Mouse (Mus musculus) gastrocnemius, adult 2 months (tissue): ENCODE measurements around the gene Olfr1348. TPM values are rescaled to one million over a fixed set of nuclear protein-coding genes. Genes with fewer than 3 reads are reported as not detected.
"Not testable (repeated sequence)": the region's sequence is repeated elsewhere in the genome, so short reads cannot be mapped to it uniquely, and the experiment has no call there.

Experiments used
- DNase-seq: peaks from one replicate; pipeline ENCODE4 v3.0.0; 2022
- H3K27ac ChIP-seq: fragments of 200-600 bp; 2 replicates; pipeline ENCODE4 v1.8.1; 2022; ENCODE audit warnings: mild to moderate bottlenecking
- H3K4me3 ChIP-seq: fragments of 200-600 bp; 2 replicates; pipeline ENCODE4 v1.8.1; 2022; ENCODE audit warnings: mild to moderate bottlenecking, moderate library complexity
- CTCF ChIP-seq: fragments of 200-600 bp; IDR thresholded peaks from 2 replicates; pipeline ENCODE4 v1.8.1; 2022; ENCODE audit warnings: antibody characterized with exemption, mild to moderate bottlenecking, moderate library complexity
- intact Hi-C: fragments of 180-260 bp; cut with DNase I; formaldehyde crosslinking; loops from one replicate; pipeline ENCODE4 v1.15.1; 2025
- long read RNA-seq, 2 experiments: library from polyadenylated mRNA; stranded (forward); transcript quantifications; one replicate each; pipeline ENCODE4 v2.0.0; 2021
- total RNA-seq, 2 experiments: library from RNA; stranded (reverse); gene quantifications; 2 replicates each; pipeline ENCODE4 v1.2.3; 2021

Olfr1348 gene
- not detected for total RNA-seq
- long read RNA-seq, experiment 1 = 0 reads
- long read RNA-seq, experiment 2 = 0 reads

GRCm38 (mm10) chr7:6508648-6509047, at the start of gene Olfr1348:
TSS of gene Olfr1348 (minus strand) at chr7:6508748.
- no peak within 1 kb of the TSS for H3K4me3 ChIP-seq
- no peak for DNase-seq
- no peak within 1 kb of the TSS for H3K27ac ChIP-seq
- intact Hi-C loops = loop anchor here (5.0 kb wide), 1 partner anchor 374 kb away; no protein-coding TSS in a partner anchor
- no peak for TF ChIP-seq CTCF

- no peak overlapping the region for H3K4me3 ChIP-seq
- peak; percentile 31 for TF ChIP-seq CTCF
- DNase-seq = no peak
- intact Hi-C loops = no loop called here
- H3K27ac ChIP-seq = no peak overlapping the region
Observed at GRCm38 (mm10) chr7:6526141-6526540, 17.6 kb upstream of the Olfr1348 start.

- intact Hi-C loops = no loop called here
- DNase-seq = no peak
- no peak overlapping the region for H3K27ac ChIP-seq
- no peak overlapping the region for H3K4me3 ChIP-seq
- TF ChIP-seq CTCF = no peak
Observed at GRCm38 (mm10) chr7:6525001-6525400, 16.5 kb upstream of the Olfr1348 start.

- no peak for TF ChIP-seq CTCF
- intact Hi-C loops = no loop called here
- Histone ChIP-seq H3K4me3 (no peak within 1 kb of the TSS), H3K27ac (no peak within 1 kb of the TSS)
- DNase-seq = no peak
Observed at GRCm38 (mm10) chr7:6522850-6523249, 14.3 kb upstream of the Olfr1348 start, which contains the start of gene Olfr1349. TSS of gene Olfr1349 (minus strand) at chr7:6522950.

- TF ChIP-seq CTCF = no peak
- Histone ChIP-seq H3K4me3 (no peak overlapping the region), H3K27ac (no peak overlapping the region)
- intact Hi-C loops = no loop called here
- no peak for DNase-seq
Observed at GRCm38 (mm10) chr7:6521666-6522065, 13.1 kb upstream of the Olfr1348 start.

GRCm38 (mm10) chr7:6499655-6500054, 8.9 kb downstream of the Olfr1348 start, which contains the start of gene Olfr1347:
TSS of gene Olfr1347 (minus strand) at chr7:6499755.
- Histone ChIP-seq H3K4me3 (no peak within 1 kb of the TSS), H3K27ac (no peak within 1 kb of the TSS)
- intact Hi-C loops = no loop called here
- TF ChIP-seq CTCF = no peak
- DNase-seq = no peak

GRCm38 (mm10) chr7:6486841-6487240, 21.7 kb downstream of the Olfr1348 start, which contains the start of gene Olfr5:
TSS of gene Olfr5 (minus strand) at chr7:6486941.
- intact Hi-C loops = no loop called here
- Histone ChIP-seq H3K4me3 (no peak within 1 kb of the TSS), H3K27ac (no peak within 1 kb of the TSS)
- no peak for DNase-seq
- no peak for TF ChIP-seq CTCF

- DNase-seq, H3K27ac ChIP-seq, intact Hi-C loops, H3K4me3 ChIP-seq: not testable (repeated sequence)
Observed at GRCm38 (mm10) chr7:6477633-6478032, 30.9 kb downstream of the Olfr1348 start.

GRCm38 (mm10) chr7:6466951-6467350, 41.6 kb downstream of the Olfr1348 start, which contains the start of gene Olfr1346:
TSS of gene Olfr1346 (plus strand) at chr7:6467101.
- no peak within 1 kb of the TSS for H3K4me3 ChIP-seq
- intact Hi-C loops = no loop called here
- H3K27ac ChIP-seq = no peak within 1 kb of the TSS
- TF ChIP-seq CTCF = no peak
- DNase-seq = no peak

GRCm38 (mm10) chr7:6456399-6456798, 52.1 kb downstream of the Olfr1348 start:
- intact Hi-C loops = no loop called here
- DNase-seq = no peak
- H3K27ac ChIP-seq = no peak overlapping the region
- no peak overlapping the region for H3K4me3 ChIP-seq
- TF ChIP-seq CTCF = no peak

GRCm38 (mm10) chr7:6455868-6456267, 52.7 kb downstream of the Olfr1348 start, which contains the start of gene Olfr1336:
TSS of gene Olfr1336 (plus strand) at chr7:6456168.
- intact Hi-C loops = no loop called here
- no peak within 1 kb of the TSS for H3K27ac ChIP-seq
- no peak for TF ChIP-seq CTCF

More at GRCm38 (mm10) chr7:6455868-6456267, 52.7 kb downstream of the Olfr1348 start, which contains the start of gene Olfr1336:
- DNase-seq = no peak
- no peak within 1 kb of the TSS for H3K4me3 ChIP-seq

Other genes with a start within 250 kb of the Olfr1348 start
- gene Zfp667, start 222.2 kb downstream of the Olfr1348 start, total RNA-seq = 1 to 10 TPM; 3.2 to 3.8 TPM
- gene Zfp583, start 177.5 kb downstream of the Olfr1348 start, total RNA-seq = 1 to 10 TPM in 1 of 2 experiments, under 1 TPM in 1; 0.31 to 1.2 TPM
- under 1 TPM; 0.45 to 0.51 TPM for gene Gm3854, start 165.0 kb downstream of the Olfr1348 start, total RNA-seq
- gene Zfp78, start 145.5 kb downstream of the Olfr1348 start, total RNA-seq = 1 to 10 TPM; 2.1 to 2.4 TPM
- gene Zfp28, start 125.5 kb downstream of the Olfr1348 start, total RNA-seq = 1 to 10 TPM in 1 of 2 experiments, under 1 TPM in 1; 0.75 to 1.2 TPM
- gene Smim17, start 110.0 kb downstream of the Olfr1348 start, total RNA-seq = under 1 TPM; 0.45 to 0.77 TPM
- not detected for gene Gm20715, start 98.5 kb downstream of the Olfr1348 start, total RNA-seq
- not detected for gene Olfr1344, start 70.1 kb downstream of the Olfr1348 start, total RNA-seq
- not detected for gene Olfr1336, start 52.6 kb downstream of the Olfr1348 start, total RNA-seq
- gene Olfr1346, start 41.6 kb downstream of the Olfr1348 start, total RNA-seq = not detected
- not detected for gene Olfr5, start 21.8 kb downstream of the Olfr1348 start, total RNA-seq
- gene Olfr1347, start 9.0 kb downstream of the Olfr1348 start, total RNA-seq = not detected
- not detected for gene Olfr1349, start 14.2 kb upstream of the Olfr1348 start, total RNA-seq
- not detected for gene Olfr1350, start 56.1 kb upstream of the Olfr1348 start, total RNA-seq
- 1 to 10 TPM; 2.8 to 3.3 TPM for gene Zim1, start 187.7 kb upstream of the Olfr1348 start, total RNA-seq
- 1 to 10 TPM; 5.3 to 8.0 TPM for gene Peg3, start 221.7 kb upstream of the Olfr1348 start, total RNA-seq
- under 1 TPM; 0.05 to 0.14 TPM for gene Usp29, start 221.8 kb upstream of the Olfr1348 start, total RNA-seq